Mouse (Mus musculus): ENCODE data around the gene Ccl20.

- TF ChIP-seq CTCF (IDR thresholded peaks at IDR 0.05; ENCODE audit: low read depth, low read length) = no peak
- TF ChIP-seq POLR2A (IDR thresholded peaks at IDR 0.05; ENCODE audit: borderline replicate concordance, low read depth, low read length) = no peak
Observed at GRCm38 (mm10) chr1:83077016-83077415, 39.5 kb upstream of the Ccl20 start.

Measured in bone marrow macrophage, adult 2 months (primary cell).